Mouse (Mus musculus) cortical plate, adult 2 months (tissue): ENCODE data around the gene Lpcat1.

Experiments used
- CTCF ChIP-seq: fragments of 200-500 bp; IDR thresholded peaks from 2 replicates; pipeline ENCODE4 v1.5.1; 2011; ENCODE audit warnings: mild to moderate bottlenecking, control low read depth, low read length; ENCODE audit not compliant: insufficient read depth; ENCODE audit errors: extremely low read depth
- POLR2A ChIP-seq: fragments of 200-500 bp; IDR thresholded peaks from 2 replicates; pipeline ENCODE4 v1.6.1; 2011; ENCODE audit warnings: mild to moderate bottlenecking, low read length, control low read depth; ENCODE audit not compliant: insufficient read depth; ENCODE audit errors: extremely low read depth

DNA sequence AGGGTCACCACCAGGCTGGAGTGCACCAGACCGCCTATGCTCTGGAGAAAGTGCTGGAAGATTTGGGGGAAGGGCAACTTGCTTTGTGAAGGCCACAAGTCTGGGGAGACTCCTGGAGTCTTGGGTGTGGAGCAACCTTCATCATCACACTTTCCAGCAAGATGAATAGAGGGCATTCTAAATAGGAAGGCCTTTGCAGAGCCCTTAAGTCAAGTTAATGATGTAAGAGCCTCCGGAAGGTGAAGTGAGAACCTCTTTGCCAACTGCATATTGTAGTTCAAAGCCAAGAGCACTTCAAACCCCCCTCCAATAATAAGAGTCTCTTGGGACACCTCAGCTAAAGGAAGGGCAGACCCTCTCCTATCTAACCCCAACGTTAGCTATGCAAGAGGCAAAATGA lies 18.3 kb upstream of the Lpcat1 start:
- no peak for TF ChIP-seq CTCF
- TF ChIP-seq POLR2A, result no peak
